Mouse (Mus musculus) T-helper 17 cell (primary cell): ENCODE measurements around the gene Tmem217.

Experiments used
- in situ Hi-C, 2 experiments: fragments of 300-600 bp; cut with MboI, MseI; formaldehyde crosslinking; loops; 1 replicate in 1 of 2; 2 replicates in 1 of 2; pipeline ENCODE4 v1.15.1; 2025; ENCODE audit warnings: high pct_unique_total_duplicates in 2 of 2

The Tmem217 gene

DNA sequence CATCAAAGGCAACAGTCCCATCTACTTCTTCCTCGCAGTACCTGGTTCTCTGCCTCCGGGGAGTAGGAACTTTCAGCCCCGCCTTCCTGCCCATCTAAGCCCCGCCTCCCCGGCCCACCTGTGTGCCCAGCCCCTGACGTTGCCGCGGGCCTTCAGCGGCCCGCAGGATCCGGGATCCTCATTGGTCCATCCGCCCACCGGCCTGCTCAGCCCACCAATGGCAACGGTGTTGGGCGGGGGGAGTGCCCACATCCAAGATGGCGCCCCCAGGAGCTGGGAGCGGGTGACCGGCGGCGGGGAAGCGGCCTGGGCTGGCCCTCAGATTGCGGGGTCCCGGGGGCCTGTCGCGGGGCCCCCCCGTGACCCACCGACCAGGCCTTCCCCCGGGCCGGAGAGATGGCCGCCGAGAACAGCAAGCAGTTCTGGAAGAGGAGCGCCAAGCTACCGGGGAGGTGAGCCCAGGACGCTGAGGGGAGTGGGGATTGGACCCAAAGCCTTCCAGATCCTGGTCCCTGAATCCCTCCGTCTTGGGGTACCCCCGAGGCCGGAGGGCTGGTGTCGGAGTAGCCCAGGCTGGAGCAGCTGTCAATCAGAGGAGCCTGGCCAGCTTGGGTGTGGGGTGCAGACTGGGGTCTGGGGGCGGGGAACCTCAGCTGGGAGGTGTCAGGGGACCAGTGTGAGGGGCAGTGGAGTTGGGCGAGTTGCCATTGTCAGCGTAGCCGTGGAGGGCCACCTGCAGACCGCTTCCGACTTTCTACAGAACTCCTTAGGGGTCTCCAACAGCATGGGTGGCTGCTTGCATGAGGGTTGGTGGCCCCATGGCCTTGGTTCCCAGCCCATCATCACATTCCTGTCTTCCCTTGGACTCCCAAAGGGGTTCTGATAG, 2.4 kb downstream of the Tmem217 start, which contains the start of the genes Gm17657 and Tbc1d22b:
Gene Gm17657 (minus strand): TSS at position 96 of the 886 bp plus-strand sequence.
Gene Tbc1d22b (plus strand): TSS at position 243 of the 886 bp plus-strand sequence.
- in situ Hi-C loops = loop anchor here in 1 of 2 experiments (10.0 kb wide), 1 partner anchor 455 kb away; the partner anchor contains the start of gene Zfand3

DNA sequence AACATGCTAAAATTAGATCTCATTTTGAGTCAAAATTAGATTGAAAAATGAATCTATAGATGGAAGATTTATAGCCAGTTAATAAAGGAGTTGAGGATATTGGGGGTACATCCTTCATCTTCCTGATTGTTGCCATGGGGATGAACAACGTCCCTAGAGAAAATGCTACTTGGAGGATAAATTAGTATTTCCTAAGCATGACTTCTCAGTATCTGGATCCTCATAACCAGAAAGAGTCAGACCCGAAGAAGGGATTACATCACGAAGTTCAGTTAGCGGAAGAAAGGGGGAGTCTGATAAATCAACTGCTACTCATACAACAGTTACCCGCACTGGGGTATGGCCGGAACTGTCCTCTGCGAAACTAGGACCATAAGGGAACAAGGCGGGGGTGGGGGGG, 3.2 kb downstream of the Tmem217 start:
- in situ Hi-C loops = no loop called here

DNA sequence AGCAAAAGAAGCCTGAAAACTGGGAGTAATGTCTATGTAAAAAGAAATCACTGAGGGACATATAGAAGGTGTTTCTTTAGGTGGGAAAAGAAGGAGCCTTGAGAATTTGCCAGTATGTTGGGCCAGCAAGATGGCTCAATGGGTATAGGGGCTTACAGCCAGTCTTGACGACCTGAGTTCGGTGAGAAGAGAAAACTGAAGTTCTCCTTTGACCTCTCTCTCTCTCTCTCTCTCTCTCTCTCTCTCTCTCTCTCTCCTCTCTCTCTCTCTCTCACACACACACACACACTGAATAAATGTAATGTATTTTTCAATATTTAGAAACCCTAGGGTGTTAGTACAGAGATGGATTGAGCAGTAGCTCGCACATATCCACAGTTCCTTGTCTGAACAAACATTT, 3.7 kb downstream of the Tmem217 start:
- in situ Hi-C loops = no loop called here

DNA sequence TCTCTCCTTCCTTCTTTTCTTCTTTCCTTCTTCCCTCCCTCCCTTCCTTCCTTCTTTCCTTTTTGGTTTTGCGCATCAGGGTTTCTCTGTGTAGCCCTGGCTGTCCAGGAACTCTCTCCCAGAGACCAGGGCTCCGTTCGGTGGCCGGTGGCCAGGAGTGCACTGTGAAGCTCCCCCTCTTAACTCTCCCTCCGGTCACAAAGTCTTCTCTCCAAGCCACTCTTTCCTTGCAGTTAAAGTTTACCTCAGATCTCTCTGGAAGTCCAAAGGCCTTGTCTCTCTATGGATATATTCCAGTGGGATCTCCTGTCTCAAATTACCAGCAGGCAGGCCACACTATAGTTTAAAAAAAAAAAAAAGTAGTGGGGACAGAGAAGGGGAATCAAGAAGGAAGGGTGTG, 6.9 kb downstream of the Tmem217 start:
- in situ Hi-C loops = no loop called here

DNA sequence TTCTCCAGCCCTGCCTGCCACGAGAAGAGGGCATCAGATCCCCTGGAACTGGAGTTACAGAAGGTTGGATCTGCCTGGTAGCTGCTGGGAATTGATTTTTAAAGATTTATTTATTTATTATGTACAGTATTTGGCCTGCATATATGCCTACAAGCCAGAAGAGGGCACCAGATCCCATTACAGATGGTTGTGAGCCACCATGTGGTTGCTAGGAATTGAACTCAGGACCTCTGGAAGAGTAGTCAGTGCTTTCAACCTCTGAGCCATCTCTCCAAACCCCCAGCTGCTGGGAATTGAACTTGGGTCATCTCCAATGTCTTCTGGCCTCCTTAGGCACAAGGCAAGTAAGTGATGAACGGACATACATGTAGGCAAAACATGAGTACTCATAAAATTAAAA, 8.1 kb downstream of the Tmem217 start:
- in situ Hi-C loops = no loop called here

DNA sequence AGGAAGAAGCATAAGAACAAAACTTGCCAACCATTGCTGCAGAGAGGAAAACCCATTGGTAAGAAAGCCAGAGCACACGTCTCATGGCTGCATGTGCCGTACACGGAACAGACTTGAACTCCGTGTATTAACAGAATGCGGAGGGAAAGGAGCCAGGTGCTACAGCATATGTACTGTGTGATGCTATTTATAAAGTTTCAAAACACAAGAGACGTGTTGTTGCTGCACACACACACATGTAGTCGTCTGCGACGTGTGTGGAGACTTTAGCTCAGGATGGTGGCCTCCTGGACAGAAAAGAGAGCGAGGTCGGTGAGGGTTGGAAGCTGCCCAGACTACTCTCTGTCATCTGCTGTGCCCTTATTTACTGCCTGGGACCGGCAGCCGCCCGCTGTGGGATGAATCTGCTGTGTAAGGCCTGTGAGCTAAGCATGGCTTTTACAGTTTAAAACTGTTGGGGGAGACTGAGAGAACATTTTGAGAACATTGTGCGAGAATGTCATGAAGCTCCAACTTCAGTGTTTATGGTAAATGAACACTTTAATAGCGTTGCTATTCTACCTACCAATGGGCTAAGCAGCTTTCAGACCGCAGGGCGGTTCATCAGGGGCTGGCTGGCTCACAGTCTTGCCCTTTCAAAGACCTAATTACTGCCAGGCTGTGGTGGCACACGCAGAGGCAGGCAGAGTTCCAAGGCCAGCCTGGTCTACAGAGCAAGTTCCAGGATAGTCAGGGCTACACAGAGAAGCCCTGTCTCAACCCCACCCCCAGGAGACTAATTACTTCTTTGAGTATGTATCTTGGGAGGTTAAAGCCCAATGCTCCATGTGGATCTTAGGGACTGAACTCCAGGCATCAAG, 9.1 kb downstream of the Tmem217 start:
- in situ Hi-C loops = no loop called here

DNA sequence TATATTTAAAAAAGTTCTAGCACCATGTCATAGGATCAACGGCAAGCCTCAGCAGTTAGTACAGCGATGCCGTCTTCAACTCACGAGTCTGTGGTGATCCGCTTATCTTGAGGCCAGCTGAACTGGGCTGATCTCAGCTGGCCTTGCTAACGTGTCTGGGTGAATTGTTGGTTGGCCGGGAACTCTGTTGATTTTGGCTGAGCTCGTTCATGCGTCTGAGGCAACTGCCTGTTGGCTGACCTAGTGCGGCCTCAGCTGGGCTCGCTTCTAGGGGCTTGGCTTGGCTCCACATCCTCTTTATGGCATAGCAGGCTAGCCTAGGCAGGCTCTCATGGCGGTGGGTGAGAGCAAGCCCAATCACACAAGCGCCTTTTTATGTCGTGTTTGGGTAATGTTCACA, 10.8 kb downstream of the Tmem217 start:
- in situ Hi-C loops = no loop called here

DNA sequence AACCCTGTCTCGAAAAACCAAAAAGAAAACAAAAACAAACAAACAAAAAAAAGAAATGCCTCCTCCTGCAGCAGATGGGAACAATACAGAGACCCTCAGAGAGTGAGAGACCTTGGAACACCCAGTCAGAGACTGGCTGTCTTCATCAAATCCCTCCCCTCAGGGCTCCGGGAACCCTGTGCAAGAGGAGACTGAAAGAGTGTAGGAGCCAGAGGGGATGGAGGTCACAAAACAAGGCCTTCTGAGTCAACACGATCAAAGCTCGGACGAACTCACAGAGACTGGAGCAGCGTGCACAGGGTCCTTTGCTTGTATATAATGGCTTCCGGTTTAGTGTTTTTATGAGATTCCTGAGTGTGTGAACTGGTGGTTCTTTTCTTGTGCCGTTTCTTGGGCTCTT, 11.8 kb downstream of the Tmem217 start:
- in situ Hi-C loops = no loop called here

DNA sequence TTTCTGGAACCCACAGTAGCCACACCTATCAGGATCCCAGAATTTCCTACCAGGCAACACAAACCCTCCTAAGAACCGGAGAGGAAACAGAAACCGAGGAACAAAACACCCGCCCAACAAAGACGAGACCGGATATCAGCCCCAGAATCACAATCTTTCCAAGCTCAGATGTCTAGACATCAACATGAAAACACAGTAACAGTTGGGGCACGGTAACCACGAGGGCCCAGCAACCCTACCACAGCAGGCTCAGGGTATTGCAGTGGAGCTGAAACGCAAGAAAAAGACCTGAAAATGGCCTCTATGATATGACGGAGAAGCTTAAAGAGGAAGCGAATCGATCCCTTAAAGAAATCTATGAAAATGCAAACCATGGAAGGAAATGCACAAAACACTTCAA, 18.3 kb downstream of the Tmem217 start:
- in situ Hi-C loops = no loop called here

DNA sequence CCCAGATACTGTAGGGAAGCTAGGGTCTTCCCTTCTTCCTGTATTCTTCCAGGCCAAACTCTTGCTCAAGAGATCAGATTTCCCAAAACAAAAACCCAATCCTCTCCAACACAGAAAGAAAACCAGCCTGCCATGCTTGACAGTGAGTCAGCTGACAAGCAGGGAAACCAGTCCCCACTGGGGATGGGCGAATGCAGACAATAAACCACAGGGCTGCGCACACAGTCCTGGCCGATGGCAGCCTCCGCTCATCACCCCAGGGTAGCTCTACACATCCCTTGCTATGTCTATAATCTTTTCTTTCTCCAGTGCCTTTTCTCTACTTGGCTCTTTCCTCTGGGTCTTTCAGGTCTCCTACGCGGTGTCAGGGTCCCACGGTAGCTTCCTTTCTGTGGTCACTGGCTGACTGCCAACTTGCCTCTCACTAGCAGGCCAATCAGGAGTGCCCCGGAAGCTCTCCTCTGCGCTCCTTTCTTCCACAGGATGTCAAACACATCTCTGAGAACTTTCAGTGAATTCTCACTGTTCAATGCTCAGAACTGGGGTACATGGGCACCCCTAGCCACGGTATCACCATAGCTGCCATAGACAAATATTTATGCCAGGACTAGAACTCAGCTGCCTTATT, 20.3 kb downstream of the Tmem217 start:
- in situ Hi-C loops = no loop called here

DNA sequence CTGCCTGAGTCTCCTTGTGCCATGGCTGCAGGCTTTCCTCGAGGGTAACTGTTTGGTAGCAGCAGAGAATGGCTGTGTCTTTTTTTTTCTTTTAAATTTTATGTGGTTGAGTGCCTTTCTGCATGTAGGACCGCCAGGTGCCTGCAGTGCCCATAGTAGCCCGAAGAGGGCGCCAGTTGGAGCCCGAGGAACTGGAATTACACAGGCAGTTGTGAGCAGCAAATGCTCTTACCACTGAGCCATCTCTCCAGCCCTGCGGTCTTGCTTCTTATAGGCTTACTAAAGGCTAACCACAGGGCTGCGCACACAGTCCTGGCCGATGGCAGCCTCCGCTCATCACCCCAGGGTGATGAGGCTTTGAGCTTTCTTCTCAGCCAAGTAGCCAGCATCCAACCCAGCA, 20.9 kb downstream of the Tmem217 start:
- in situ Hi-C loops = no loop called here

DNA sequence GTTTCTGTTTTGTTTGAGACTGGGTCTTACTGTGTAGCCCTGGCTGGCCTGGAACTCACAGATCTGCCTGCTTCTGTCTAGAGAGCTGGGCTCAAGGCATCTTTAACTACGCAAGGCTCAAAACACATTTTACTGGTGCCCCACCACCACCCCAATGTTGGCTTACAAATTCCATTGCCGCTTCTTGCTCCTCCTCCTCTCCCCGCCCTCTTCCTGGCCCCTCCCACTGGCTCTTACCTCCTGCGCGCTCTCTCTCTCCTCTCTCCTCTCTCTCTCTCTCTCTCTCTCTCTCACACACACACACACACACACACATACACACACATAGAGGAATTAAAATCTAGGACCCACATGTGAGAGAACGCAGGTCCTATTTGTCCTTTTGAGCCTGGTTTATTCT, 21.7 kb downstream of the Tmem217 start:
- in situ Hi-C loops = no loop called here

DNA sequence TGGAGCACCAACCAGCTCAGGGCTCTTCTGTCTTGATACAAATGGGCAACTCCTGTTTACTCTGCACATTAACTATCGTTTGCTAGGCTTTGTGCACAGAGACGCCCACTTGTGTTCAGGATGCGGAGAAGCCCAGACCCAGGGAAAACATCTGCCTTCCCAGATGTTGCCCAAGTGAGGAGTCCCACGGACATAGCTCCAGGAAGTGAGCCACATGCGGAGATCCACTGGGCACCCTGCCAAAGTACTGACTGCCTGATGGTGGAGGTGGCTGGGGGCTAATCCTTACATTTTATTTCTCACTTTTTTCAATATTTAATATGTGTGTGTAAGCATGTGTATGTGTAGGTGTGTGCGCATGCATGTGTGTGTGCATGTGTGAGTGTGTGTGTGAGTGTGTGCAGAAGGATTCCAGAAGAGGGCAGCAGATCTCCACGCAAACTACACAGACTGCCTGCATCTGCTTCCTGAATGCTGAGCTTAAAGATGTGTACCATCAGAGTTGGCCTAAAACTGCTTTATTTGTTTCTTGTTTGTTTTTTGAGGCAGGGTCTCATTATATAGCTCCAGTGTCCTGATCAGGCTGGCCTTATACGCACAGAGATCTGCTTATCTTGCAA, 23.5 kb downstream of the Tmem217 start:
- in situ Hi-C loops = no loop called here

DNA sequence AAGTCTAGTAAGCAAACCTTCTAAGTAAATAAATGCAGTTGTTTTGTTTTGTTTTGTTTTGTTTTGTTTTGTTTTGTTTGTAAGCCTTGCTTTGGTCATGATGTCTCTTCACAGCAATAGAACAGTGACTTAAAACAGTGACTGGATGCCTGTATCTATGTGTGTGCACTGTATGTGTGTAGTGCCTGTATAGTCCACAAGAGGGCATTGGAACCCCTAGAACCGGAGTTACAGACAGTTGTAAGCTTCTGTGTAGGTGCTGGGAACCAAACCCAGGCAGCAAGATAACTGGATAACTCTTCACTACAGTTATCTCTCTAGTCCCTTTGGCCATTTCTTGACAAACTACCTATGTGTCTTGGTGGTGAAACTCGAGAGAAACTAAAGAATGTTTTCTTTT, 26.6 kb downstream of the Tmem217 start:
- in situ Hi-C loops = no loop called here

DNA sequence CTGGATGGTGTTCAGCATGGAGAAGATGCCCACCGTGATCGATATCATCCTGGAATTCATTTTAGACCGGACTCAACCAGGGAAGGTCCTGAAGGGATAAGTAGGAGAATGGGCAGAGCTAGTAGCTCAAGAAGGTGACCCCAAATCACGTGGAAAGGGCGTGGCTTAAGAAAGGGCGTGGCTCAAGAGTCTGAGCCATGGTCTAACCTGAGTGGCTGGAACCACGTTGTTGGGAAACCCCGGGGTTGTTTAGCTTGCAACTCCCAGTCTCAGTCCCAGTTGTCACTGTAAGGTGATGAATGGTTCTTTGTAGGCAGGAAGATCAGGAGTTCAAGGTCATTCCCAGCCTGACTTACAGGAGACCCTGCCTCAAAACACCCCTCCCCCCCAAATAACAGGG, 32.5 kb downstream of the Tmem217 start:
- in situ Hi-C loops = loop anchor here (5.0 kb wide), 4 partner anchors 142 to 257 kb away; partner anchors contain the start of gene Ppil1 (in 1 of the 2)

DNA sequence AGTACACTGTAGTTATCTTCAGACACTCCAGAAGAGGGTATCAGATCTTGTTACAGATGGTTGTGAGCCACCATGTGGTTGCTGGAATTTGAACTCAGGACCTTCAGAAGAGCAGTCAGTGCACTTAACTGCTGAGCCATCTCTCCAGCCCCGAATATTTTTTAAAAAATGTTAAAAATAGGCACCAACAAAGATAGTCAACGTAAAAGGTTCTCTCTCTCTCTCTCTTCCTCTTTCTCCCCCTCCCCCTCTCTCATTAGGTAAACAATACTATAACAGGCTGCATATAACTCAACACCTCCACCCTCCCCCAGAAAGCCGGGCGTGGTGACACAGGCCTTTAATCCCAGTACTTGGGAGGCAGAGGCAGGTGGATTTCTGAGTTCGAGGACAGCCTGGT, 33.5 kb downstream of the Tmem217 start:
- in situ Hi-C loops = loop anchor here (5.0 kb wide), 4 partner anchors 141 to 256 kb away; partner anchors contain the start of gene Ppil1 (in 1 of the 2)

DNA sequence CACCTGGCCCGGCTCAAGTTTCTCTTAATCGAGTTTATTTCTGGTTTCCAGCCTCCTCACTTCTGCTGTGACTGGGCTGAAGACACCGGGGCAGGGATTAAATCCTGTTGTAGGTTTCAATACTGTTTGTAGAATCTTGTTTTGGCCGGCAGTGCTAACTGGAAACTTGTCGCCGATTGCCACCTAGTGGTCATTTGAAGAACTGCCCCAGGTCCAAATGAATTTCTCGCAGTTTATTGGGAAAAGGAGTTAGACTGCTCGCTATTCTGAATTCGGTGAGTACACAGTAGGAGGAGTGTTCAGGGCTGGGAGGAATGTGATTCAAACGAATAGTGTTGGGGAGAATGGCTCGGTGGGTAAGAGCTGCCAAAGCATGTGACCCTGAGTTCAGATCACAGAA, 37.8 kb downstream of the Tmem217 start:
- in situ Hi-C loops = no loop called here

DNA sequence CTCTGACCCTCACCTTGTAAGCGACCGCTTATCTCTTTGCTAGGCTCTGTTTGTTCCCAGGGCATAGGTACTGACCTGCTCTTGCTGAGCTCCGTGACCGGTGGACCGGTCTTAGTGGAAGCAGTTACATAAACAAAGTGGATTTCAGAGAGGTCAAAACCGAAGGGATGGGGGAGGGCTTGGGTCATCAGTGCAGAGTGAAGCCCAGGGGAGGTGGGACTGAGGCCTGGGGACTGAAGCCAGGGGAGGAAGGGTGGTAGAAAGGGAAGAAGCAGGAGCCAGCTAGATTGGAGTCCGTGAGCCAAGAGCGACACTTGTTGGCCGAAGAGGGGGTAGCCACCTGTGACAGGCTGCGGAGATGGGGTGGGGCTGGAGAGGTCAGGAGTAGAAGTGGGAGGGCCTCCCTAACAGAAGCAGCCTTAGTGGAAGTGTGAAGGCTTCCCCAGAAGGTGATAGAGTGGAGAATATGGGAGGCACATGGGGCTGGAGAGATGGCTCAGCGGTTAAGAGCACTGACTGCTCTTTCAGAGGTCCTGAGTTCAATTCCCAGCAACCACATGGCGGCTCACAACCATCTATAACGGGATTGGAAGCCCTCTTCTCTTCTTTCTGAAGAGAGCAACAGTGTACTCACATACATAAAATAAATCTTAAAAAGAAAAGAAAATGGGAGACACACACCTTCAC, 39.0 kb downstream of the Tmem217 start:
- in situ Hi-C loops = no loop called here

DNA sequence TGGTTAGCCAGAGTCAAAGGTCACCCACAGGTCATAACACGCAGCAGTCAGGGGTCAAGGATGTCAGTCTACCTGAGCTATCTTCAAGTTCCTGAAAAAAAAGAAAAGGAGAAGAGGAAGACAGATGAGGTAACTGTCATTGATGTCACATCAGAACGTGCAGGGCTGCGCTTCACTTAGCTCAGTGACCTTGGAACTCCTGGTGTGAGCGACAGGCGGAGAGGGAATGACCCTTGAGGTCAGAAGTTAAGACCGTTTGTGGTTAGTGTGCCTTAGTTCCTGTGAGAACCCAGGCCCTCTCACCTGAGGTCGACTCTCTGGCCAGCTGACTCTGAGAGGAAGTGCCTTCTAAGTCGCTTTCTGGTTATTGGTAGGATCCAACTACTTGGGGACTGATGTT, 41.5 kb downstream of the Tmem217 start:
- in situ Hi-C loops = no loop called here

DNA sequence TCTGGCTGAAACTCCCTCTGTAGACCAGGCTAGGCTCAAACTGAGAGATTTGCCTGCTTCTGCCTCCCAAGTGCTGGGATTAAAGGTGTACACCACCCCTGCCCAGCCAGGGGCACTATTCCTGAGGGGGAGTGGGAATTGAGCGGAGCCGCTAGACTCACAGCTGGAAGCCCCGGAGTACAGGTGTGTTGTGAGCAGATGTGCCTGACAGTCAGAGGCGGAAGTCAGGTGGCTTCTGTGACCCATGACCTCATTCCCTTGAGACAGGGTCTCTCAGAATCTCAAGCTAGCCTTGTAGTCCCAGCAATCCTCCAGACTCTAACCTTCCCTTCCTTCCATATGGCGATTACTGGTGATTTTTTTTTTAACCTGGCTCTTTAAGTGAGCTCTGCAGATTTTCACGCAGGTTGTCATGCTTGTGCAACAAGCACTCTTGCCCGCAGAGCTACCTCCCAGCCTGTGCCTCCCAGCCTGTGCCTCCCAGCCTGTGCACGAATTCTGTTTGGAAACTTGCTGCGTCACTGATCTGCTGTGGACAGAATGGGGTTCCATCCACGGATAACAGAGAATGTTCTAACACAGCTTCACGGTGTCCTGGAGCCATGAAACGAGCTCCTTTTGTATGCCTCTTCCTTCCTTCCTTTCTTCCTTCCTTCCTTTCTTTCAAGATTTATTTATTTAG, 43.1 kb downstream of the Tmem217 start:
- in situ Hi-C loops = loop anchor here in 1 of 2 experiments (5.0 kb wide), 1 partner anchor 252 kb away; no protein-coding TSS in a partner anchor
